Mouse (Mus musculus) T-helper 2 cell (primary cell): ENCODE data around the gene Slc4a4.

Experiments used
- in situ Hi-C: fragments of 300-600 bp; cut with MboI, MseI; formaldehyde crosslinking; loops from one replicate; pipeline ENCODE4 v1.15.1; 2025; ENCODE audit warnings: high pct_unique_total_duplicates

The Slc4a4 gene

DNA sequence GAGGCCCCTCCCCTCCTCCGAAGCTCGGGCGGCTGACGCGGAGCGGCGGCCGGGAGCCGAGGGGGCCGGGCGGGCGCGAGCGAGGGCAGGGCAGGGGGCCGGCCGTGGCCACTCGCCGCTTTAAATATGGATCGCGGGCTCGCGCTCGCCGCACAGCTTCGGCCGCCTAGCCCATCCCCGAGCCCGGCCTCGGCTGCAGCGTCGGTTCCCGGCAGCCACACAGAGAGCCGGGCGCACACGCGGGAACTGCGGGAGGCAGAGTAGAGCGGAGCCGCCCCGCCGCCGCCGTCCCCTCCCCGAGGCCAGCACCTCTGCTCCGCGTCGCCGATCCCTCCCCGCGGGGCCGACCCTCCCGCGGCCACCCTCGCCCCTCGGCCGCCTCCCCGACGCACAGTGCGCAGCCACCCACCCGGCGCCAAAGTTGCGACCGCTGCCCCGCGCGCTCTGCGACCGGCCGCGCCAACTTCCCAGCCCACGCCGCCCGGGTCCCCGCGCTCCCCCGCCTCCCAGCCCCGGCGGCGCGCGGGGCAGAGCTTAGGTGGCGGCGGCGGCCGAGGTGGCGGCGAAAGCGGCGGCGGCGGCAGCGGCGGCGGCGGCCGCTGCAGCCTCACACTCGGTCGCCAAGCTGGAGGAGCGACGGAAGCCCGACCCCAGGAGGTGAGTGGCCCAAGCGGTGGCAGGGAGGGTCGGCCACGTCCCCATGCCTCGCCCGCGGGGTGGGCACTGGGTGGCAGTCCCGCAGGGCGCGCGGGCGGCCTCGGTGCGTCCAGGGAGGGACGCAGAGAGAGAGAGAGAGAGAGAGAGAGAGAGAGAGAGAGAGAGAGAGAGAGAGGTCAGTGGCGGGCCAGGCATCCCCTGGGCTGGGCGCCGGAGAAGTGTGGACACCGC, at the start of gene Slc4a4:
Gene Slc4a4, plus strand, starts transcription at position 151 of the 888 bp plus-strand sequence.
- in situ Hi-C loops = loop anchor here (10.0 kb wide), 1 partner anchor 798 kb away; no protein-coding TSS in a partner anchor

DNA sequence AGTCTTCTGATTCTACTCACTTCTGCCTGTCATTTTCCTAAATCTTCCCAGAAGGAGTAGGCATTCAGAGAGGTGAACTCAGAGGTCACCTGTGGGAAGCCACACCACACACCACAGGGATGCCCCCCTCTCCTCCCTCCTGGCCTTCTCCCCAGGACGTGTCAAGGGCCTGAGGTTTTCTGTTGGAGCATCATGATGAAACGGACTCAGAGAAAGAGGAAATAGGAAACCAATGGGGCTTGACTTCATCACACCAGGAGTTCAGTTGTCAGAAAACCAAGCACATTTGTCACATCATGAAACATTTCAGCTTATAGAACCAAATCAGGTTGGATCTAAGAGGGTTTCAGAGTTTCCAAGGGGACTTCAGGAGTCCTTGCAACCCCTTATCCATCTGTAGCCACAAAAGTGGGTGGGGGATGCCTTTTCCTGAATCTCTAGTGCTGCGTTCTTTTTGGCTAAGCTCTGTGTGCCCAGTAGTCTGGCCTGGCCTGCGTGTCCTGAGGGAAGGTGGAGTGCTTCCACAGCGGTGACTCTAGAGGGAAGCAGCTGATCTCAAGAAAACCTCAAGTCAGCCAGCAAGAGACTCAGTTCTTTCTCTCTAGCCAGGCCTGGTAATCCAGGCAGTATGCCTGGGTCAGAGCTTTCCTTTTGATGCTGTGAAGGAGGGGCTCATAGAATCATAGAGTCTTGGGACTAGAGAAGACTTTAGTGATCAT, 46.4 kb upstream of the Slc4a4 start:
- in situ Hi-C loops = no loop called here

- in situ Hi-C loops = loop anchor here (10.0 kb wide), 1 partner anchor 1997 kb away; no protein-coding TSS in a partner anchor
Measured at GRCm38 (mm10) chr5:88857311-88857710, 29.3 kb upstream of the Slc4a4 start.

- in situ Hi-C loops = loop anchor here (10.0 kb wide), 1 partner anchor 1997 kb away; no protein-coding TSS in a partner anchor
Measured at GRCm38 (mm10) chr5:88857801-88858200, 28.8 kb upstream of the Slc4a4 start.

GRCm38 (mm10) chr5:88858226-88858625, 28.4 kb upstream of the Slc4a4 start:
- in situ Hi-C loops = loop anchor here (10.0 kb wide), 1 partner anchor 1997 kb away; no protein-coding TSS in a partner anchor

GRCm38 (mm10) chr5:88862163-88862562, 24.5 kb upstream of the Slc4a4 start:
- in situ Hi-C loops = no loop called here

DNA sequence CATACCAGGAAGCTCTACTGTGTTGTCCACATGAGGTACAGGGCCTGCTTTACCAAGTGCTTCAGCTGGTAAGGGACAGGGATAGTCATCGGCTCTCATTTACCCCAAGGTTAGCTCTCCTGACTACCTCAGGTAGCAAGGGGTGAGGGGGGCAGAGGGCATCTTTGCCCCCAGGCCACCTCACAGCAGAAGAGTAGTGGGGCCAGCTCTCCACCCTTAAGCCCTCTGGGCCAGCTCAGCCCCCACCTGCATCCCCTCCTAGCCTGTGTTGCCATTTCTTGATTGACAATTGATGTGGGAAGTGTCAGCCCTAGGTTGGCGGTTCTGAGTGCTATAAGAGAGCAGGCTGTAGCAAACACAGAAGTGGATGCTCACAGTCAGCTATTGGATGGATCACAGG, 23.8 kb upstream of the Slc4a4 start:
- in situ Hi-C loops = no loop called here

DNA sequence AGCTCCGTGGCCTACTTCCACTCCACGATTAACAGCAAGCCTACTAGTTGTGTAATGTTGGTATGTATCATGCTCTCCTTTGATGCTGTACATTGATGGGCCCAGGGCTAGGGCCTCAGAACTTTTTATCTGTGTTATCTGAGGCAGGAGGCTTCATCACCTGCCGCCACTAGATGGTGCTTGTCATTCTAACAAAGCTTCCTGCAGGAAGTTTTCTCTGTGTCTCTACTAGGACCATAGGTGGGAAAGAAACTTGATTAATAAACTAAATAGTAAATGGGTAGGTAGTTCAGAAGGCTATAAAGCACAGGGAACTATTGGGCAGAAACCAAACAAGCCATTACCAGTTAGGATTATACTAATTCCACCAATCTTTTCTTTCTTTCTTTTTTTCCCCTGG, 2.5 kb upstream of the Slc4a4 start:
- in situ Hi-C loops = loop anchor here (10.0 kb wide), 1 partner anchor 801 kb away; no protein-coding TSS in a partner anchor

DNA sequence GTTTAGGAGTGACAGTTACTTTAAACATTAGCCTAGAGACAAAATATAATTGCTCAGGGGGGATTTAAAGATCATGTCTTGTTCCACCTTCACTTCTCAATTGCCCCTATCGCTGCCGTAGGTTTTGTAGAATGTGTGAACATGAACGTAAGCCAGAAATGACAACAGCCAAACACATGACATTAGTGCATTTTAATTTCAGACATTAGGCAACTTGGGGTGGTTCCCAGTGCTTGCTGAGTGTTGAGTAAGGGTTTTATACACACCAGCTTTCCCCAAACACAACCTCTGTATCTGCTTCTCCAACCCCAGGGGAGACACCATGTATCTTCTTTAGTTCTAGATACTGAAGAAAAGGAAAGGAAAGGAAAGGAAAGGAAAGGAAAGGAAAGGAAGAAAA, 1.1 kb upstream of the Slc4a4 start:
- in situ Hi-C loops = loop anchor here (10.0 kb wide), 1 partner anchor 799 kb away; no protein-coding TSS in a partner anchor

DNA sequence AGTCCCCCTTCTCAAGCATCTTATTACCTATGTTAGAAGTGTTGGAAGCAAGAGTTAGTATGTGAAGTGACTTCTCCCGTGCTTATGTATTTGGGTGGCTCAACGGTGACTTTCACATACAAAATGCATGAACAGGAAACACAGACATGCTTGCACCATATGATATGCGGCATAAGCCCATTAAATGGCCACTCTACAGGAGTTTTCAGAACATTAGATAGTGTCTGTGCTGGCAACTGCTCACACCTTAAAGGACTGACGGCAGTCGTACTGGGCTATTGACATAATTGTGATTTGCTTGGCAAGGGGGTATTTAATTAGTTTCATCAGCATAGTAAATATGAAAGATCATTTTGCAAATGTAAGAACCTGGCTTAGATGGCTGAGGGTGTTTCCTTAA, 674 bp upstream of the Slc4a4 start:
- in situ Hi-C loops = loop anchor here (10.0 kb wide), 1 partner anchor 799 kb away; no protein-coding TSS in a partner anchor

DNA sequence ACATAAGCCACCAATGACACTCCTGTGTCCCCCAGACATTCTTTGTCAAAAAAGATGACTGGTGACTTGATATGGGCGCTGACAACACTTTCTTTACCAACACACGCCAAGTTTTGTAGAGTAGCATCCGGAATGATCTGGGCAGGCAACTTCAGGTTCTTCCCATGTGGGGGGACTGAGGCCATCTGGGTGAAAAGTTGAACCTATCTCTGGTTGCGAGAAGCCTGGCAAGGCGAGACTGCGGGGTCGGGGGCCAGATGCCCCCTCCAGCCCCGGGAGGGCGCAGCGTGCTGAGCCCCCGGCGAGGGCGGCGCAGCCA, 310 bp upstream of the Slc4a4 start:
- in situ Hi-C loops = loop anchor here (10.0 kb wide), 1 partner anchor 798 kb away; no protein-coding TSS in a partner anchor

DNA sequence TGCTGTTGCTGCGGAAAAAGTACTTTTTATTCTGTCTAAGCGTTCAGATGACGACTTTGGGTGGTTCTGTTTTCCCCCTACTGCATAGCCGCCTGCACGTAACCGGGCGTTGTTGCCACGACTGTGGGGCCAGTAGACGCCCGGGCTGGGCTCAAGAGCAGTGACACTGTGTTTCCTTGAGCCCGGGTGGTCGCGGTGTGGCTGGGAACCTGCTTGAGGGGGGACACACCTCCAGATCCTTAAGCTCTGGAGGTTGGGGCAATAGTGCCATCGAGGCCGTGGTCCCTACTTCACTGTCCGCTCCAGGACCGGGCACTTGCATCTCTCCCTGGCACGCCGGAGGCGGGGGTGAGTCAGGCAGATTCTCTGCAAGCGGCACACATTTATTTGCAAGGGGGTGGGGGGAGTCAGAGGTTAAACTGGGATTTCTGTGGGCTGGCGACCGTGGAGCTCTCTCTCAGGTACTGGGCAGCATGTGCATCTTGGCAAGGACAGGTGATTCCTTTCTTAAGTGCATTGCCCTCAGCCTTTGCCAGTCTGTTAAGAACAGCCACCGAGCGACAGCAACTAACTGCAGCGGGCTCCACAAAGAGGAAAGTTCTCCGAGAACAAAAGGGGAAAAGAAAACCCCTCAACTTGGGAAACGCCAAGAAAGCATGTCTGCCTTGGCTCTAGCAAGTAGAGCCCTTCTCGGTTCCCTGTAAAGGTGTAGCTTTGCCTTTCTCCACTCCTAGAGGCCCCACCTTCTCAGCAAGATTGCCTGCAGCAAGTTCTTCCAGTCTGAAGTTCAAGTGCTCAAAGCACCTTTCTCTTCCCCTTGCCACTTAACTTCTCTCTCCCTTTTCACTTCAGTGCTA, 1.2 kb downstream of the Slc4a4 start:
- in situ Hi-C loops = loop anchor here (10.0 kb wide), 1 partner anchor 797 kb away; no protein-coding TSS in a partner anchor

GRCm38 (mm10) chr5:88888413-88888700, 1.7 kb downstream of the Slc4a4 start:
- in situ Hi-C loops = loop anchor here (10.0 kb wide), 1 partner anchor 796 kb away; no protein-coding TSS in a partner anchor

DNA sequence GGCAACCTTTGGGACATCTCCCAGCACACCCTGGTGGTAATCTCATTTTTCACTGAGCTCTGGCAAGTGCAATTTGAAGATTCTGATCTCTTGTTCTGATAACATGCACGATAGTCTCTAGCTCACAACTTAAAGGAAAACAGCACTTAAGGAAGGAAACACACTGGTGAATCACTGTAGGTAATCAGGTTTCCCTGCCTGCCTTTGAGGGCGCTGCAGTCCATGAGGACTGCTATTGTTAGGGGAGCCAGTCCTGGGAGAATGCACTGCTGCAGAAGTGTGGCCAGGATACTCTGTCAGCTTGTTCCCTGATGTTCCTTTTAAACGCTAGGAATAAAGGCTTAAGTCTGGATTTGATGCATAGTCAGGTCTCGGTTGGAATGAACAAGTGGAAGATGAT, 2.7 kb downstream of the Slc4a4 start:
- in situ Hi-C loops = loop anchor here (10.0 kb wide), 1 partner anchor 795 kb away; no protein-coding TSS in a partner anchor

DNA sequence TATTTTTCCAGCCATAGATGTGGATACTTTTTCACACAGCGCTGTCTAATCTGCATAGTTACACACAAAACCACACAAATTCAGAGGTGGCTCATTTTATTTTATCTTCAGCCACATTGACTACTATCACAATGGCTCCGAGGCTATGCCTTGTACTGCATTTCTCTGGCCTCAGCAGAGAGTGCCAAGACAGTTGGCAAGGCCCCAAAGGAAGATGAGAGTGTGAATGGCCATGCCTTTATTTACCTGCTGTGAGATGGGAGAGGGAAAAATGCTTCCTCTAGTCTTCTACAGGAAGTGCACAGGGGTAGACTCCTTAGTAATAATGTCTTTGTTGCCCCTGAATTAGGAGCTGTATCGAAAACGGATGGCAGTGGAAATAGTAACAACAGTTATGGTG, 3.5 kb downstream of the Slc4a4 start:
- in situ Hi-C loops = no loop called here

DNA sequence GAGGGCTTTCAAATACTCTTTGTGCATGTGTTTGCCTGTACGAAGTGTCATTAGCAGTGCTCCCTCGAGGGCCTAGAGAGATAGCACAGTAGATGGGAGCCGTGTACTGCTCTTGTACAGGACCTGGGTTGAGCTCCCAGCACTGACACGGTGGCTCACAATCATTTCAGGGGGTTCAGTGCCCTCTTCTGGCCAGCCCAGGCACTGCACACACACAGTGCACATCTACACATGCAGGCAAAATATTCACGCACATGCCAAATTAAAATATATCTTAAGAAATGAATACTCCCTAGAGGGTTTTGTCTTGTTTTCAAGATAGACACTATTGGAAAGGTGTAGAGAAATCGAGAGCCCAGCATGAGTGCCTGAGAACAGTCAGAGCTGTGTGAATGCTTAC, 10.0 kb downstream of the Slc4a4 start:
- in situ Hi-C loops = no loop called here

GRCm38 (mm10) chr5:88903111-88903510, 16.5 kb downstream of the Slc4a4 start:
- in situ Hi-C loops = no loop called here

DNA sequence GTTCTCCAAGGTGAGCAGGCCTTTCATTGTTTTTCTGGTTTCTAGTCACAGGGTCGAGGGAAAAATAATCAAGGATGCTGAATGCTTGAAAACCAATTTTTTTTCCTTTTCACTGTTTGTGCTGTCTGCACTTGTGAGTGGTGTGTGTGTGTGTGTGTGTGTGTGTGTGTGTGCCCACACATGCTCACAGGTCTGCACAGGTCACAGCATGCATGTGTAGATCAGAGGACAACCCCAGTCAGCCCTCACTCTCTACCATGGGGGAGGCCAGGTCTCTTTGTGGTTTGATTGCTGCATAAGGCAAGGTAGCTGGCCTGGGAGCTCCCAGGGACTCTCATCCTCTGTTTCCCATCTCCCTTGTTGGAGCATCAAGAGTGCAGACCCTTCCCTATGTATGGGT, 16.9 kb downstream of the Slc4a4 start:
- in situ Hi-C loops = no loop called here

DNA sequence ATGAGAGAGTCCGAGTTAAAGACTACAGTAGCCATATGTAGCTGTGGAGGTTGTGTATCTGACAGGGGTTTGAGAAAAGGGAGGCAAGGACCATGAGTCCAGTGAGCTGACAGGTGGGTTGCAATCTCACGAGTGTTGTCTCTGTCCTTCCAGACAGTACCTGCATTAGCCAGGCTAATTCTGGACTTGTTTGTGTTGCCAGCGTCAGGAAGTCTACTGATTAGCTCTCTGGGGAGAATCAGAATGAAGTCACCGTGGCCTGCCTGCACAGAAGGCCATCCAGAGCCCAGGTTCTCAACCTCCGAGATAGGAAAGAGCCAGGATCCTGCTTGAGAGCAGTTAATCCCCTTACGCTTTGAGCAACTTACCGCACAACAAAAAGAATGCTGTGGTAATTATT, 18.2 kb downstream of the Slc4a4 start:
- in situ Hi-C loops = no loop called here

DNA sequence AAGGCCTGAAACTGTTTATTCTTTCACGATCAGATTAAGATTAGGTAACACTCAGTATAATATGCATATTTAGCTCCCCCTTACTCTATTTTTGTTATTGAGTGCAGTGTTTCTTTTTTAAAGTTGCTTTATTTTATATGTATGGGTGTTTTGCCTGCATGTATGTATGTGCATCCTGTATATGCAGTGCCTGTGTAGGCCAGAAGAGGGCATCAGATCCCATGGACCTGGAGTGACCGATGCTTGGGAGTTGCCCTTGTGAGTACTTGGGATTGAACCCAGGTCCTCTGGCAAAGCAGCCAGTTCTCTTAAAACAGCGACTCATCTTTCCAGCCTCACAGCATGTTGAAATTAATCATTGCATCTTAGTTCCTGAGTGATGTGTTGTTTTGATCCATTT, 21.0 kb downstream of the Slc4a4 start:
- in situ Hi-C loops = no loop called here

DNA sequence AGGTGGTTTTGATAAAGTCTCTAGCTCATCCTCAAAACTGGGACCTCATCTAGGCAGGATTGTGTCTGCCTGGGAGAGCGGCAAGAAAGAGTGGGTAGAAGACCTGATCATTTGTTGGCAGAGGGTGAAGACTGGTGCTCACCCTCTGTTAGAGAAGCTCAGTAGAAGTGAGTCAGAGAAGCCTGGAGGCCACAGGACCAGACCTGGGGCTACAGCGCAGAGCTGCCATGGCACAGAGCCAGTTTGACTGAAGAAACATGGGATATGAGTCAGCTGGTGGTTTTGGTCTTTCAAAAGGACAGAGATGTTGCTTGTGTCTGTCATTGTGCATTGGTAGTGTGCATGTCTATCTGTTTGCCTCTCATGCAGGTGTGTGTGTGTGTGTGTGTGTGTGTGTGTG, 26.0 kb downstream of the Slc4a4 start:
- in situ Hi-C loops = no loop called here

- in situ Hi-C loops = no loop called here
Measured at GRCm38 (mm10) chr5:88915082-88915481, 28.5 kb downstream of the Slc4a4 start.
